Mouse (Mus musculus): ENCODE measurements around the gene S100a3. TPM values are rescaled to one million over a fixed set of nuclear protein-coding genes. Genes with fewer than 3 reads are reported as not detected.

S100a3 gene
- polyA plus RNA-seq (2014; fragmentation: Nextera tagmentation; extraction: Ambion mirVana) = 0.39 and 0.81 TPM in 2 replicates

DNA sequence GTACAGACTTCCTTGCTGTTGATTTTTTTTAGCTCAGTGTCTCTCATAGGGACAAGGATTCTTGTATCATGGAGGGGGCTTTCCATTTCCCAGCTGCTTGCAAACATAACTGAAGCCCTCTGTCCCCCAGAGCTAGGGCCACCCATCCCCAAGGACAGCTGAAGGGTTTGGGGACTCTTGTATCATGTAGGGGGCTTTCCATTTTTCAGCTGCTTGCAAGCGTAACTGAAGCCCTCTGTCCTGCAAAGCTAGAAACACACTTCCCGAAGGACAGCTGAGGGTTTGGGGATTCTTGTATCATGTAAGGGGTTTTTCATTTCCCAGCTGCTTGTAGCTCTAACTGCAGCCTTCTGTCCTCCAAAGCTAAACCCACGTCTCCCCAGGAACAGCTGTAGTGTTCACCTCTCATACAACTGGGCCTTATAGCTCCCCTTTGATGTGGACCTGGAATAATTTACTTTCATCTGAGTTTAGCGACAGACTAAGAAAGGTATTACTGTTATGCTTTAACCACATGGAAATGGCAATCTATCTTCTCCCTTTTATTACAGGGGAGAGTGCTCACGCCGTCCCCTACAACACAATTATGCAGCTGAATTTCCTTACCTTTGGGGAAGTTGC, at the start of gene S100a3:
Gene S100a3, plus strand, starts transcription at position 571 of the 621 bp plus-strand sequence.
- Histone ChIP-seq H3K9ac (ENCODE audit: low read length) (no peak within 1 kb of the TSS), H3K4me1 (replicated peaks; ENCODE audit: control insufficient read depth, insufficient read depth, low read length) (no peaks in the 10 kb centered on the region), H3K27me3 (replicated peaks; ENCODE audit: control insufficient read depth, insufficient read depth, low read length) (no peaks in the 10 kb centered on the region), H3K9me3 (ENCODE audit: control insufficient read depth, low read length) (no peaks in the 10 kb centered on the region), H3K36me3 (ENCODE audit: control insufficient read depth, insufficient read depth, low read length) (no peaks in the 10 kb centered on the region), H3K27ac (ENCODE audit: low read depth) (no peak within 1 kb of the TSS), H3K4me3 (ENCODE audit: low read depth, low read length) (no peak within 1 kb of the TSS), H3K4me2 (ENCODE audit: low read length) (no peak within 1 kb of the TSS)
- ATAC-seq (replicated peaks; ENCODE audit: low FRiP score, low TSS enrichment, low read depth) = no peak
- 74% methylated on average over 6 of the region's 6 CpGs for WGBS
- DNase-seq (ENCODE audit: low spot score) = peak; percentile 1

DNA sequence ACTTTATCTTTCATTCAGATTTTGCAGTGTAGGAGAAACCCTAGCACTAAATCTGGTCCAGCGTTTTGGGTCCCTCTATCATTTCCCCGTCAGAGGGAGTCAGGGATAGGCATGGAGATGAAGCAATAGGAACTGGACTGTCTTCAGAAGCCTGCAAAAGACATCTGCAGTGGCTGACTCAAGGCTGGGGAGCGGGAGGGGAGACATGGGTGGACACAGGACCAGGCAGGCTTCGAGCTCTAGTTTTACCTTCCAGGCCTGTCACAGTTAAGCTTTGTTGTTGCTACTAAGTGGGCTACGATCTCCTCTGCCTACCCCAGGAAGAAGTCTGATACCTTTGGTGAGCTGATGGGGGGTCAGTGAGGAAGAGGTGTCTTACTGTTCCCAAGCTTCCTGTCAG, 48.1 kb upstream of the S100a3 start:
- H3K9me3 ChIP-seq (ENCODE audit: control insufficient read depth, low read length) = no peaks in the 10 kb centered on the region
- no peak for ATAC-seq (replicated peaks; ENCODE audit: low FRiP score, low TSS enrichment, low read depth)
- DNase-seq (ENCODE audit: low spot score) = no peak
- no peak overlapping the region for H3K4me2 ChIP-seq (ENCODE audit: low read length)
- H3K9ac ChIP-seq (ENCODE audit: low read length) = no peak overlapping the region
- H3K36me3 ChIP-seq (ENCODE audit: control insufficient read depth, insufficient read depth, low read length) = peaks cover 7% of the 10 kb centered on the region
- H3K4me3 ChIP-seq (ENCODE audit: low read depth, low read length) = no peak overlapping the region
- H3K27me3 ChIP-seq (replicated peaks; ENCODE audit: control insufficient read depth, insufficient read depth, low read length) = no peaks in the 10 kb centered on the region
- WGBS = 81% methylated on average over 5 of the region's 5 CpGs
- peaks cover 17% of the 10 kb centered on the region for H3K4me1 ChIP-seq (replicated peaks; ENCODE audit: control insufficient read depth, insufficient read depth, low read length)
- no peak overlapping the region for H3K27ac ChIP-seq (ENCODE audit: low read depth)

DNA sequence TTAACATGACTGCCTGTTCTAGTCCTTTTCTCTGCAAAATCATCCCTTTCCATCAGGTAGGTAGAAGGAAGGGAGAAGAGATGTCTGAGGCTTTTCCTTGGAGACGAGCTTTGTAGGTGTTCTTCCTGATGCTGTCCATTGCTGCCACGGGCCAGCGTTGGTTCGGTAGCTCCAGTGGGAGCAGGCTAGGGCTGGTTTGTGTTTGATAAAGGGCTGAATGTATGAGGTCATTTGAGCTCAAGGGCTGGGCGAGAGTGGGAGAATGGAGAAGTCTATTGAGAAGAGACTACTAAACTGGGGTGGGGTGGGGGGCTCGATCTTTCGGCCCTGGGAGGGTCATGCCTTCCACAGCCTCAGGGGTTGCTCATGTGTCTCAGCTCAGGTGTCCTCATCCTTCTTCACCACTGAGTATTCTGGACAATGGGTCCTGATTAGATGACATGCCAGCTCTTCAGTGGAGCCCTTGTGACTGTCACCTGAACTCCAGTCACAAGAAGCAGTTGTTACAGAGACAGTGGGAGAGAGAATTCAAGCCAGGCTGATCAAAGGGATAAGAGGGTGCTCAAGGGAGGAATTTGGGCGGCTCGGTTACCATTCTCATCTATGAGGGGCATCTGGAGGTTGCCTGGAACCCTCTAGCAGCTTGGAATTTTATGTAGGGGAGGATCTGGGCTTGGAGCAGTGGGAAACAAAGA, 47.3 kb upstream of the S100a3 start:
- H3K27me3 ChIP-seq (replicated peaks; ENCODE audit: control insufficient read depth, insufficient read depth, low read length) = no peaks in the 10 kb centered on the region
- 73% methylated on average over 9 of the region's 9 CpGs for WGBS
- no peaks in the 10 kb centered on the region for H3K9me3 ChIP-seq (ENCODE audit: control insufficient read depth, low read length)
- H3K4me1 ChIP-seq (replicated peaks; ENCODE audit: control insufficient read depth, insufficient read depth, low read length) = peaks cover 9% of the 10 kb centered on the region; the same call in 1 of the 2 replicates
- H3K27ac ChIP-seq (ENCODE audit: low read depth) = no peak overlapping the region
- 0 out of 2 replicates have a peak, but pooled peaks cover 2% of the 10 kb centered on the region for H3K36me3 ChIP-seq (ENCODE audit: control insufficient read depth, insufficient read depth, low read length)
- ATAC-seq (replicated peaks; ENCODE audit: low FRiP score, low TSS enrichment, low read depth) (no peak), DNase-seq (ENCODE audit: low spot score) (no peak)
- no peak overlapping the region for H3K9ac ChIP-seq (ENCODE audit: low read length)
- H3K4me3 ChIP-seq (ENCODE audit: low read depth, low read length) = no peak overlapping the region
- peak overlapping the region; percentile 92; the same call in 1 of the 2 replicates for H3K4me2 ChIP-seq (ENCODE audit: low read length)

DNA sequence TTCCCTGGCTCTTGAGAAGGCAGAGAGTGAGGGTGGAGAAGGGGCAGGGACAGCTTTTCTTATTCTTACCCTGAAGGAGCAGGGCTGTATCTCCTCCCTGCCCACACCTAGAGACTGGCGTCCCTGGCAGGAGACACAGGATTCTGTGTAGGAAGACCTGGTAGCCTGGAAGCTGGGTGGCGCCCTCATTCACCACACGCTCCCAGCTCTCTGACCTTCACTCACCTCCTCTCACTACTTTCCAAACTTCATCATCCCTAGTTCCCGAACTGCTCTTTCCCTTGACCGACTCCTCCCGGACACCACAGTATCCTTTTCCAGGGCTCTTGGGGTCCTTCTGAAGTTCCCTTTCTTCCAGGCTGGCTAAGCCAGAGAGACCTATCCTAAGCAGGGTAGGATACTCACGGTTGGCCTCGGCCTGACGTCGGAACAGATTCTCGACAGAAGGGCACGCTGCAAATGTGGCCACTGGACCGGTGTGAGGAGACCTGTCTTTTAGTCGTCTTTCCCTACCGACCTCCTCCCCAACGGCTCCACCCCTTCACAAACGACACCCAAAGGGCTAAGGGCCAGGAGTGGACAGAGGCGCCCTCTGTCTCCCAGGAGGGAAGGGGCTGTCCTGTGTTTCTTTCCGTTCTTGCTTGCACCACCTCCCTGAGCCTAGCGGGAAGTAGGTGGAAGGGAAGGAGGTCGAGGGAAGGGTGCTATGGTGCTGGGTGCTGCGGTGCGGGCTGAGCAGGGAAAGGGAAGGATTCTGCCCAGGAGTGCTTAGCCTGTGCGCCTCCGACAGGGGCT, 46.4 kb upstream of the S100a3 start, which contains the start of the genes S100a1 and S100a13:
Gene S100a1, minus strand, starts transcription at position 597 of the 795 bp plus-strand sequence.
Gene S100a13, plus strand, starts transcription at position 640 of the 795 bp plus-strand sequence.
- ATAC-seq (replicated peaks; ENCODE audit: low FRiP score, low TSS enrichment, low read depth) (peak; percentile 58), DNase-seq (ENCODE audit: low spot score) (peak; percentile 74)
- Histone ChIP-seq H3K36me3 (ENCODE audit: control insufficient read depth, insufficient read depth, low read length) (0 out of 2 replicates have a peak, but pooled peaks cover 2% of the 10 kb centered on the region), H3K9me3 (ENCODE audit: control insufficient read depth, low read length) (no peaks in the 10 kb centered on the region), H3K27ac (ENCODE audit: low read depth) (no peak within 1 kb of the TSS), H3K4me3 (ENCODE audit: low read depth, low read length) (peak within 1 kb of the TSS; percentile 37), H3K4me1 (replicated peaks; ENCODE audit: control insufficient read depth, insufficient read depth, low read length) (peaks cover 7% of the 10 kb centered on the region; the same call in 1 of the 2 replicates), H3K9ac (ENCODE audit: low read length) (peak within 1 kb of the TSS; percentile 46), H3K4me2 (ENCODE audit: low read length) (peak within 1 kb of the TSS; percentile 92), H3K27me3 (replicated peaks; ENCODE audit: control insufficient read depth, insufficient read depth, low read length) (no peaks in the 10 kb centered on the region)
- 3% methylated on average over 25 of the region's 25 CpGs for WGBS

DNA sequence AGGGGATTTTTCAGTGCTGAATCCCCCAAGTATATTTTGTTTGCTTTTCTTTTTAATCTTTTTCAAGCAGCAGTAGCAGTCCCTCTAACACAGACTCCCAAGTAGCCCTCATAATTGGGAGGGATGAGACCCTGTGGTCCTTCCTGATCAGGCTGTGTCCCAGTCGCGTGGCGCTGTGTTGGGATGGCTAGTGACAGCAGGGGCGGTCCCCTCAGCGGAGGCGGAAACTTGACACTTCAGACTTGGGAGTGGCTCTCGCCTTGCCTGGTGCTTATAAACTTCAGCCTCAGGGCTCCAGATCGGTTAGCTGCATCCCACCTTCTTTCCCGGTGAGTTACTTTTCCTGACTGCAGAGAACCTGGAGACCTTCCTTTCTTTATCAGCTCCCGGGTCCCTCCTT, 45.7 kb upstream of the S100a3 start:
- peak overlapping the region; percentile 37 for H3K4me3 ChIP-seq (ENCODE audit: low read depth, low read length)
- peak overlapping the region; percentile 92 for H3K4me2 ChIP-seq (ENCODE audit: low read length)
- peaks cover 7% of the 10 kb centered on the region; the same call in 1 of the 2 replicates for H3K4me1 ChIP-seq (replicated peaks; ENCODE audit: control insufficient read depth, insufficient read depth, low read length)
- no peak overlapping the region for H3K27ac ChIP-seq (ENCODE audit: low read depth)
- ATAC-seq (replicated peaks; ENCODE audit: low FRiP score, low TSS enrichment, low read depth) (peak; percentile 73), DNase-seq (ENCODE audit: low spot score) (peak; percentile 76)
- H3K9ac ChIP-seq (ENCODE audit: low read length) = peak overlapping the region; percentile 46
- 1% methylated on average over 10 of the region's 10 CpGs for WGBS
- no peaks in the 10 kb centered on the region for H3K27me3 ChIP-seq (replicated peaks; ENCODE audit: control insufficient read depth, insufficient read depth, low read length)
- no peaks in the 10 kb centered on the region for H3K9me3 ChIP-seq (ENCODE audit: control insufficient read depth, low read length)
- H3K36me3 ChIP-seq (ENCODE audit: control insufficient read depth, insufficient read depth, low read length) = 0 out of 2 replicates have a peak, but pooled peaks cover 2% of the 10 kb centered on the region

DNA sequence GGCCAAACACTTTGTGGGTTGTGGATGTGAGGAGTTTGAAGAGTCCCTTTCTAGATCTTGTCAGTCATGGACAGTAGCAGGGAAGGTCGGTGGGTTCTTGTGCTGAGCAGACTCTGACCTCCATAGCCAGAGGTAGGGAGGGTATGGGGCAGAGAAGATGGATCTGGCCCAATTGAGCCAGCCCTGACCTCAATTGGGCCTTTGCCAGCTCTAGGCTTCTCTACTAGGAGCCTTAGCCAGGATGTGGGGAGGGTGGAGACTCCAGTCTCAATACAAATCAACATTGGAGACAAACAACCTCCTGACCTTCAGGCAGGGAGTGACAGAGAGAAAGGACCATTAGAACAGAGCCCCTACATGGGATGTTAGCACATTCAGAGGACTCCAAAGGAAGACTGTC, 45.1 kb upstream of the S100a3 start:
- peaks cover 7% of the 10 kb centered on the region; the same call in 1 of the 2 replicates for H3K4me1 ChIP-seq (replicated peaks; ENCODE audit: control insufficient read depth, insufficient read depth, low read length)
- H3K9ac ChIP-seq (ENCODE audit: low read length) = peak overlapping the region; percentile 46
- H3K9me3 ChIP-seq (ENCODE audit: control insufficient read depth, low read length) = no peaks in the 10 kb centered on the region
- H3K36me3 ChIP-seq (ENCODE audit: control insufficient read depth, insufficient read depth, low read length) = 0 out of 2 replicates have a peak, but pooled peaks cover 2% of the 10 kb centered on the region
- ATAC-seq (replicated peaks; ENCODE audit: low FRiP score, low TSS enrichment, low read depth) (0 out of 2 replicates have a peak, but pooled peaks have one; percentile 20), DNase-seq (ENCODE audit: low spot score) (no peak)
- no peak overlapping the region for H3K27ac ChIP-seq (ENCODE audit: low read depth)
- H3K27me3 ChIP-seq (replicated peaks; ENCODE audit: control insufficient read depth, insufficient read depth, low read length) = no peaks in the 10 kb centered on the region
- WGBS = 30% methylated on average over 1 of the region's 1 CpGs
- H3K4me3 ChIP-seq (ENCODE audit: low read depth, low read length) = peak overlapping the region; percentile 37
- H3K4me2 ChIP-seq (ENCODE audit: low read length) = peak overlapping the region; percentile 92

DNA sequence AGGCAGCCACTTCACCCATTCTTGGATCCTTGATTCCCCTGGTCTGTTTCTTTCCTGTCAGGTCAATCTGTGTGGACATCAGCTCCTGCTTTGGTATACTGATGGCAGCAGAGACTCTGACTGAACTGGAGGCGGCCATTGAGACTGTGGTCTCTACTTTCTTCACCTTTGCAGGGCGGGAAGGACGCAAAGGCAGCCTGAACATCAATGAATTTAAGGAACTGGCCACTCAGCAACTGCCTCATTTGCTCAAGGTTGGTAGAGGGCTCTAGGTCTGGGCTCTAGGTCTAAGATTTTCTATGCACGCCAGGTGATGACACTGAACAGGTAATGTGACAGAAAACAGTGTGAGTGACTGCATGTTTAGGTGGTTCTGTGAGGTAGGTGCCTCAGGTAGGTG, 44.6 kb upstream of the S100a3 start:
- 0 out of 2 replicates have a peak, but pooled peaks cover 2% of the 10 kb centered on the region for H3K36me3 ChIP-seq (ENCODE audit: control insufficient read depth, insufficient read depth, low read length)
- ATAC-seq (replicated peaks; ENCODE audit: low FRiP score, low TSS enrichment, low read depth) = no peak
- DNase-seq (ENCODE audit: low spot score) = no peak
- H3K9ac ChIP-seq (ENCODE audit: low read length) = no peak overlapping the region
- peaks cover 7% of the 10 kb centered on the region; the same call in 1 of the 2 replicates for H3K4me1 ChIP-seq (replicated peaks; ENCODE audit: control insufficient read depth, insufficient read depth, low read length)
- no peak overlapping the region for H3K4me3 ChIP-seq (ENCODE audit: low read depth, low read length)
- no peaks in the 10 kb centered on the region for H3K27me3 ChIP-seq (replicated peaks; ENCODE audit: control insufficient read depth, insufficient read depth, low read length)
- H3K4me2 ChIP-seq (ENCODE audit: low read length) = peak overlapping the region; percentile 92; the same call in 1 of the 2 replicates
- no peaks in the 10 kb centered on the region for H3K9me3 ChIP-seq (ENCODE audit: control insufficient read depth, low read length)
- H3K27ac ChIP-seq (ENCODE audit: low read depth) = no peak overlapping the region
- 94% methylated on average over 4 of the region's 4 CpGs for WGBS

DNA sequence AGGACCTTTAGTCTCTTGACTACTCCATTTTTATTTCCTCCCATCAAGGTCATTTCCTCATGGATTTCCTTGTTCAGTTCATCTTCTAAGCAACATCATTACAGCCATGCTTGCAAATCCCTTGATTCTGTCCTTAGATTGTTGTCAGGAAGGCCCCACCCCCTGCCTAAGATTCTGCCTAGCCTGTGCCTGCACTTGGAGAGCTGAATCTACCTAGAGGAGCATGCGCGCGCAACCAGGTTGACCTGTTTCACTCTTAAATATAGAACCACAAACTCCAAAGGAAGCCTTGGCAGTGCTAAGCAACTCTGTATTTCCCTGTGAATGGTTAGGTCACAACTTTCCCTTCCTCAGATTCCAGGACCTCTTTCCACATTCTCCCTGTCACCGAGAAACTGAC, 42.7 kb upstream of the S100a3 start:
- Histone ChIP-seq H3K9me3 (ENCODE audit: control insufficient read depth, low read length) (no peaks in the 10 kb centered on the region), H3K4me3 (ENCODE audit: low read depth, low read length) (no peak overlapping the region), H3K9ac (ENCODE audit: low read length) (no peak overlapping the region), H3K36me3 (ENCODE audit: control insufficient read depth, insufficient read depth, low read length) (no peaks in the 10 kb centered on the region), H3K4me2 (ENCODE audit: low read length) (no peak overlapping the region), H3K4me1 (replicated peaks; ENCODE audit: control insufficient read depth, insufficient read depth, low read length) (peaks cover 7% of the 10 kb centered on the region; the same call in 1 of the 2 replicates), H3K27me3 (replicated peaks; ENCODE audit: control insufficient read depth, insufficient read depth, low read length) (no peaks in the 10 kb centered on the region), H3K27ac (ENCODE audit: low read depth) (no peak overlapping the region)
- no peak for ATAC-seq (replicated peaks; ENCODE audit: low FRiP score, low TSS enrichment, low read depth)
- WGBS = 70% methylated on average over 4 of the region's 4 CpGs
- no peak for DNase-seq (ENCODE audit: low spot score)
